Mouse (Mus musculus) naive thymus-derived CD4-positive, alpha-beta T cell, adult 5 months (primary cell): Measurements from ENCODE around the gene 1110012L19Rik. TPM values are rescaled to one million over a fixed set of nuclear protein-coding genes. Genes with fewer than 3 reads are reported as not detected.

Experiments used
- polyA plus RNA-seq: library from polyadenylated mRNA; unstranded; fragments of 100-300 nt; shearing (Covaris generic); gene quantifications from one replicate; pipeline ENCODE4 v1.2.1, GENCODE M21; 2017

Gene 1110012L19Rik
- polyA plus RNA-seq, result 28.9 TPM

GRCm38 (mm10) chrX:70385276-70385961 is at the start of gene 1110012L19Rik:
Gene 1110012L19Rik, plus strand, starts transcription at chrX:70385877.

DNA sequence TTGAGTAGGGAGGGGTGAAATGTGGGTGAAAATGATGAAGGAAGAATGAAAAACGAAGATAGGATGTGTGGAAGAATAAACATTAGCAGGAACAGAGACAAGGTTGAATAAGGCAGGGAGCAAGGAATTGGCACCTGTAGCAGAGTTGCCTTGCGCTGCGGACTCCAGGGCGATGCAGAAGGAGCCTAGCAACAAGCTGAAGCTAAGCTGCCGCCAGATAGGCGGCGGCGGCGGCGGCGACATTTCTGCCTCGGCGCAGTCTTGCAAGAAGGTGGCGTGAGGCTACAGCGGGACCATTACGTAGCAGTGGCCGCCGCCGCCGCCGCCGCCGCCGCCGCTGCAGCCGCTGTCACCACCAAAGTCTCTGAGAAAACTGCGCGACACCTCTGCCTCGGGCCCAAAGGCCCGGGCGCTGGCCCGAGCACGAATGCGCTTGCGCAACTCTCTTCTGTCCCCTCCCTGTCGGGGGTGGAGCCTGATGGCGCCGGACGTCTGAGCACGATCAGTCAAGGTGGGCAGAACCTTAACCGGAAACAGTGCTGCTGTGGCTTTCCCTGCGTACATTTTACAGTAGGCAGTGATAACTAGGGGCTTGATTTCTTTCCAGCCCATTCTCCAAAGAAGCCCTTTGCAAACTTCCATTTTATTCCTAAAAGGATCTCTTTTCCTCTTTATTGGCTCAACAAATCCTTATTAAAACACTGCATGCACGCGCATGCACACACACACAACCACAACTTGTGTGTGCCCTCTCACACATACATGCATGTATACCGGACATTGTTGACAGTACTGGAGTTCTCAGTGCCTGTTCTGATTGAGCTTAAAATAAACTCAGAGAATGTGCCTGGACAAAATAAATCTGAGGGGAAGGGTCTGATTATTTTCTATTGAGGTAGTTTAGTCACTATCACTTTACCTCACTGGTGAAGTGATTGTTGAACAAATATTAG is 20.7 kb upstream of the 1110012L19Rik start, which contains the start of gene Ids:
TSS of gene Ids (minus strand) at position 424 of the 953 bp plus-strand sequence.

Other genes starting within 250 kb of the 1110012L19Rik start
- gene Ids, start 20.8 kb upstream of the 1110012L19Rik start, polyA plus RNA-seq, result 29.7 TPM
- gene Tmem185a, start 91.3 kb downstream of the 1110012L19Rik start, polyA plus RNA-seq, result 19.5 TPM